In the genomic region with DNA sequence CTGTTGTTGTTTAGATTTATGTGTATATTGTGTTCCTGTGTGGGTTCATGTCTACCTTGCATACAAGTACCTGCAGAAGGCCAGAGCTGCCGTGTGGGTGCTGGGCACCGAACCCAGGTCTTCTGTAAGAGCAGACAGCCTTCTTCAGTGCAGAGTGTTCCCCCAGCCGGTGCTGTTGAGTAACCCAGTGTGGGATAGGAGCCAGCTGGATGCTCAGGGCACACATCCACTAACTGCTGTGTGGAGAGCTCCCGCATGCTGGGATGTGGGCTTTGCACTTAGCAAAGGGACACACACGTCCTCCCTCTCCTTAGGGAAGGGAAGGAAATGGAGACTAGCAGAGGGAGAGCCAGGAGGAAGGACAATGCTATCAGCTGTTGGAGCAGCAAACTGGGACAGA, we compare ENCODE assay signal across 14 mouse cellular contexts. TPM values are rescaled to one million over a fixed set of nuclear protein-coding genes. Genes with fewer than 3 reads are reported as not detected.
A peak's percentile ranks its signal among the peaks of the same experiment; 100 is the strongest.
DNase-seq lines count a peak whose midpoint lies in the region; TF ChIP-seq lines count a peak whose summit lies in the region.
"Had no signal": no experiment of that assay in that cellular context is flagged by ENCODE, and none has a peak within 500 bp of the region (broad histone marks: within the 10 kb centered on the region; RNA-seq: fewer than 3 reads in every experiment).

No protein-coding gene starts in this region.

- no peak overlapping the region for H3K4me3 ChIP-seq in gastrocnemius, adult 2 months
- no peak overlapping the region for H3K4me3 ChIP-seq in macrophage (ENCODE audit: inconsistent target)
- H3K4me3 ChIP-seq: limb, embryonic 10.5 days; lung, embryonic 15.5 days; midbrain, embryonic 15.5 days; neural tube, embryonic 12.5 days had no signal

- TF ChIP-seq CTCF in gastrocnemius, adult 2 months (IDR thresholded peaks at IDR 0.05), result no peak

- intact Hi-C loops in gastrocnemius, adult 2 months (cut with DNase I), result no loop called here

- H3K27ac ChIP-seq in gastrocnemius, adult 2 months, result no peak overlapping the region
- H3K27ac ChIP-seq in macrophage, result peak overlapping the region; percentile 41
- H3K27ac ChIP-seq: hindbrain, embryonic 14.5 days; limb, embryonic 10.5 days; lung, embryonic 15.5 days; midbrain, embryonic 15.5 days; neural tube, embryonic 12.5 days had no signal

- peak; percentile 37 for DNase-seq in gastrocnemius, adult 2 months
- DNase-seq in gastrocnemius, postnatal 4 days (ENCODE audit: low spot score in 2 of 2), result no peak
- DNase-seq in lung, postnatal 10 days, result peak; percentile 57
- DNase-seq in lung, postnatal 25 days (ENCODE audit: low spot score), result no peak
- peak; percentile 54 for DNase-seq in adrenal gland, postnatal 25 days
- no peak for DNase-seq in kidney, postnatal 14 days
- DNase-seq: B cell, adult 2 months; cerebellum, postnatal 25 days had no signal

- WGBS in macrophage (ENCODE audit: missing documents), result 94% methylated on average over 5 of the region's 5 CpGs

- H3K36me3 ChIP-seq in macrophage (ENCODE audit: inconsistent target), result peaks cover 87% of the 10 kb centered on the region

- H3K79me2 ChIP-seq in macrophage (ENCODE audit: inconsistent target), result peaks cover 28% of the 10 kb centered on the region; the same call in 1 of the 2 replicates

RNA-seq across cellular contexts. Expression of a gene that starts 13.6 kb away (rescaled TPM):
- total RNA-seq in gastrocnemius, adult 2 months (2021), result 1 to 10 TPM; 7.0 to 8.3 TPM
- total RNA-seq in gastrocnemius, postnatal 4 days (2021), result 10 to 100 TPM in 1 of 2 experiments, 1 to 10 TPM in 1; 9.2 to 12.7 TPM
- total RNA-seq in adrenal gland, postnatal 25 days (2021), result 5.5 and 8.1 TPM in 2 replicates
- 10 to 100 TPM in 3 of 26 experiments, 1 to 10 TPM in 21, under 1 TPM in 1, not detected in 1; 0.80 to 12.3 (median 4.8) TPM for total RNA-seq in macrophage (2018; cell fraction: chromatin; rRNA removed)
- total RNA-seq in macrophage (2018; cell fraction: cytosol; rRNA removed), result 1 to 10 TPM; 1.4 to 4.0 (median 2.6) TPM
- 10 to 100 TPM in 2 of 26 experiments, 1 to 10 TPM in 23, under 1 TPM in 1; 0.58 to 13.2 (median 3.3) TPM for total RNA-seq in macrophage (2018; cell fraction: nucleus; rRNA removed)
- polyA plus RNA-seq in macrophage (2018), result 0.81 to 1.9 TPM (median 1.5 TPM) in 3 replicates

RNA-seq across cellular contexts. Expression of a gene that starts 14.2 kb away (rescaled TPM):
- total RNA-seq in gastrocnemius, adult 2 months (2021), result 10 to 100 TPM; 32.2 to 39.4 TPM
- 100 to 1,000 TPM in 1 of 2 experiments, 10 to 100 TPM in 1; 97.7 to 115 TPM for total RNA-seq in gastrocnemius, postnatal 4 days (2021)
- 96.8 and 103 TPM in 2 replicates for total RNA-seq in adrenal gland, postnatal 25 days (2021)
- 100 to 1,000 TPM in 3 of 26 experiments, 10 to 100 TPM in 21, 1 to 10 TPM in 2; 9.4 to 168 (median 42.3) TPM for total RNA-seq in macrophage (2018; cell fraction: chromatin; rRNA removed)
- 100 to 1,000 TPM; 237 to 408 (median 331) TPM for total RNA-seq in macrophage (2018; cell fraction: cytosol; rRNA removed)
- 100 to 1,000 TPM in 24 of 26 experiments, 10 to 100 TPM in 2; 61.1 to 379 (median 212) TPM for total RNA-seq in macrophage (2018; cell fraction: nucleus; rRNA removed)
- polyA plus RNA-seq in macrophage (2018), result 327 to 388 TPM (median 342 TPM) in 3 replicates

RNA-seq across cellular contexts. Expression of a gene that starts 40.4 kb away (rescaled TPM):
- 10 to 100 TPM; 26.9 to 33.3 TPM for total RNA-seq in gastrocnemius, adult 2 months (2021)
- total RNA-seq in gastrocnemius, postnatal 4 days (2021), result 10 to 100 TPM; 22.3 to 23.8 TPM
- total RNA-seq in adrenal gland, postnatal 25 days (2021), result 35.2 and 38.6 TPM in 2 replicates
- 100 to 1,000 TPM in 5 of 26 experiments, 10 to 100 TPM in 21; 14.6 to 150 (median 64.0) TPM for total RNA-seq in macrophage (2018; cell fraction: chromatin; rRNA removed)
- total RNA-seq in macrophage (2018; cell fraction: cytosol; rRNA removed), result 10 to 100 TPM in 24 of 26 experiments, 1 to 10 TPM in 2; 9.0 to 45.8 (median 21.5) TPM
- 100 to 1,000 TPM in 1 of 26 experiments, 10 to 100 TPM in 25; 12.1 to 113 (median 58.2) TPM for total RNA-seq in macrophage (2018; cell fraction: nucleus; rRNA removed)
- polyA plus RNA-seq in macrophage (2018), result 15.3 to 23.7 TPM (median 17.0 TPM) in 3 replicates

RNA-seq across cellular contexts. Expression of a gene that starts 52.7 kb away (rescaled TPM):
- total RNA-seq in gastrocnemius, adult 2 months (2021), result 10 to 100 TPM; 36.8 to 37.0 TPM
- 10 to 100 TPM; 74.7 to 87.6 TPM for total RNA-seq in gastrocnemius, postnatal 4 days (2021)
- 28.1 and 50.7 TPM in 2 replicates for total RNA-seq in adrenal gland, postnatal 25 days (2021)
- 1,000 to 10,000 TPM in 14 of 26 experiments, 100 to 1,000 TPM in 12; 286 to 2,059 (median 1,214) TPM for total RNA-seq in macrophage (2018; cell fraction: chromatin; rRNA removed)
- 100 to 1,000 TPM; 129 to 462 (median 246) TPM for total RNA-seq in macrophage (2018; cell fraction: cytosol; rRNA removed)
- 1,000 to 10,000 TPM in 9 of 26 experiments, 100 to 1,000 TPM in 17; 314 to 1,459 (median 713) TPM for total RNA-seq in macrophage (2018; cell fraction: nucleus; rRNA removed)
- 97.3 to 304 TPM (median 148 TPM) in 3 replicates for polyA plus RNA-seq in macrophage (2018)

Comparison
In these comparisons a context has a peak if more than half of its experiments do, and no peak if none do; other contexts are left out.
1. DNase-seq: peak in gastrocnemius, adult 2 months (single experiment), lung, postnatal 10 days (single experiment) and adrenal gland, postnatal 25 days (single experiment); none in gastrocnemius, postnatal 4 days (0 of 2), lung, postnatal 25 days (single experiment) and kidney, postnatal 14 days (single experiment).